Mouse (Mus musculus) myocyte (in vitro differentiated cells): ENCODE results near the gene Ube2m. TPM values are rescaled to one million over a fixed set of nuclear protein-coding genes. Genes with fewer than 3 reads are reported as not detected.
"Not testable (repeated sequence)": the region's sequence is repeated elsewhere in the genome, so short reads cannot be mapped to it uniquely, and the experiment has no call there.

Experiments
- H3K27me3 ChIP-seq: one replicate; pipeline ENCODE4 v1.6.1; 2011; ENCODE audit not compliant: control insufficient read depth, insufficient read depth, insufficient read length
- H3K36me3 ChIP-seq: one replicate; pipeline ENCODE4 v1.6.1; 2011; ENCODE audit not compliant: control insufficient read depth, insufficient read depth
- H3K4me2 ChIP-seq: one replicate; pipeline ENCODE4 v1.6.1; 2011; ENCODE audit warnings: low read depth, control low read depth
- H3K4me3 ChIP-seq: one replicate; pipeline ENCODE4 v1.5.1; 2011; ENCODE audit warnings: mild to moderate bottlenecking, control low read depth, moderate library complexity
- H3K79me2 ChIP-seq: one replicate; pipeline ENCODE4 v1.6.1; 2011; ENCODE audit not compliant: control insufficient read depth, insufficient read depth
- H3ac ChIP-seq: one replicate; pipeline ENCODE4 v1.6.1; 2011; ENCODE audit not compliant: control insufficient read depth, insufficient read length
- CEBPB ChIP-seq: IDR thresholded peaks from 2 replicates; pipeline ENCODE4 v1.6.1; 2011; ENCODE audit warnings: mild to moderate bottlenecking, moderate library complexity; ENCODE audit not compliant: poor library complexity, insufficient read depth, severe bottlenecking
- E2F4 ChIP-seq: IDR thresholded peaks from one replicate; pipeline ENCODE4 v1.6.1; 2011; ENCODE audit warnings: mild to moderate bottlenecking, control low read depth, moderate library complexity; ENCODE audit not compliant: insufficient read depth
- MAX ChIP-seq: IDR thresholded peaks from one replicate; pipeline ENCODE4 v1.6.1; 2011; ENCODE audit warnings: low read depth, mild to moderate bottlenecking, control low read depth
- MYOD1 ChIP-seq, 3 experiments: IDR thresholded peaks; one replicate each; pipeline ENCODE4 v1.6.1; 2011; ENCODE audit warnings: control low read depth in 2 of 3, low read depth in 2 of 3, mild to moderate bottlenecking in 2 of 3, moderate library complexity in 1 of 3; ENCODE audit not compliant: insufficient read length in 2 of 3, control insufficient read depth in 1 of 3
- MYOG ChIP-seq, 3 experiments: IDR thresholded peaks; one replicate each; pipeline ENCODE4 v1.6.1; 2011; ENCODE audit warnings: control low read depth in 2 of 3, low read depth in 2 of 3, mild to moderate bottlenecking in 2 of 3; ENCODE audit not compliant: insufficient read length in 2 of 3, control insufficient read depth in 1 of 3, insufficient read depth in 1 of 3
- POLR2A ChIP-seq: IDR thresholded peaks from one replicate; pipeline ENCODE4 v1.6.1; 2011; ENCODE audit warnings: low read depth, mild to moderate bottlenecking, control low read depth, moderate library complexity; ENCODE audit not compliant: insufficient read length
- POLR2AphosphoS2 ChIP-seq: IDR thresholded peaks from one replicate; pipeline ENCODE4 v1.6.1; 2011; ENCODE audit warnings: low read depth, control low read depth; ENCODE audit not compliant: insufficient read length
- REST ChIP-seq: IDR thresholded peaks from one replicate; pipeline ENCODE4 v1.6.1; 2011; ENCODE audit warnings: mild to moderate bottlenecking, control low read depth, moderate library complexity; ENCODE audit not compliant: insufficient read depth, insufficient read length
- SRF ChIP-seq: IDR thresholded peaks from one replicate; pipeline ENCODE4 v1.6.1; 2011; ENCODE audit warnings: low read depth; ENCODE audit not compliant: control insufficient read depth, insufficient read length
- TCF12 ChIP-seq: IDR thresholded peaks from one replicate; pipeline ENCODE4 v1.6.1; 2011; ENCODE audit warnings: mild to moderate bottlenecking, control low read depth; ENCODE audit not compliant: poor library complexity, insufficient read depth, severe bottlenecking
- TCF3 ChIP-seq: IDR thresholded peaks from one replicate; pipeline ENCODE4 v1.6.1; 2011; ENCODE audit warnings: low read depth, control low read depth; ENCODE audit not compliant: insufficient read length
- USF1 ChIP-seq: IDR thresholded peaks from one replicate; pipeline ENCODE4 v1.6.1; 2011; ENCODE audit warnings: low read depth, mild to moderate bottlenecking, control low read depth, moderate library complexity
- polyA plus RNA-seq: library from polyadenylated mRNA; unstranded; fragments of >200 nt; fragmentation: generic; extraction: Trizol; gene quantifications from one replicate; pipeline ENCODE4 v1.2.1, GENCODE M21; 2012; ENCODE audit warnings: missing spikeins

Gene Ube2m
- polyA plus RNA-seq: 227 TPM

DNA sequence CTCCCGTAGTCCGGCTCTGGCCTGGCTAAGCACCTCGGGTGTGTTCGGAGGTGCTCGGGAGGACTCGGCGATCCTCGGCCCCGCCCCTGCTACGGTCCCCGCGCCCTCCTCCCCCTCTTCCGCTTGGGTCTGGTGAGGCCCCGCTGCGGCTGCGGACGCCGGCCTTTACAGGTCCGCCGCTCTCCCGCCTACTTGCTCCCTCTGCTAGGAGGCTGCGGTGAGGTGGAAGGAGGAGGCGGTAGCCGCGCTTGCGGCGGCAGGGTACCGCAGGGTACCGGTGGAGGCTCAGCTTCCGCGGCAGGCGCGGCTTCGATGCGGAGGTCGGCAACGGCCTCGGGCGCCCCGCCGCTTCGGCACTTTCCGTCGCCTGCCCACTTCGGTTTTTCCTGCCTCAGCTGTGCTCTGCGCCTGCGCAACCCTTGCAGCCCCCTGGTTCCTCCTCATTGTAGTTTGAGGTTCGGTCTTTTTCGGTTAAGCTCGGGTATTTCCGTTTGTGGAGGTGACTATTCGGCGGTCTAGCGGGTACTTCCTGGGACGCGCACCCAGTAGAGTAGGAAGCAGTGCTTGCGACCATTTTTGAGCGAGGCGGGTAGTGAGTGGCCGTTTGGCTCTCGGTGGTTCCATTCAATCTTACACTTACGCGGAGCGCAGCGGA lies at the start of gene Ube2m:
Gene Ube2m, minus strand, starts transcription at position 375 of the 655 bp plus-strand sequence.
- Histone ChIP-seq H3K4me2 (peak within 1 kb of the TSS; percentile 92), H3K4me3 (peak within 1 kb of the TSS; percentile 90), H3K27me3 (no peaks in the 10 kb centered on the region), H3K79me2 (peaks cover 21% of the 10 kb centered on the region), H3K36me3 (peaks cover 8% of the 10 kb centered on the region), H3ac (peak within 1 kb of the TSS; percentile 93)
- TF ChIP-seq MYOG (IDR thresholded peaks at IDR 0.05; ENCODE audit: control insufficient read depth in 1 of 3, insufficient read depth in 1 of 3, insufficient read length in 2 of 3, low read depth in 2 of 3): peak in 1 of 3 experiments; percentile 23
- TF ChIP-seq POLR2A: peak; percentile 96
- TF ChIP-seq MYOD1 (IDR thresholded peaks at IDR 0.05; ENCODE audit: control insufficient read depth in 1 of 3, insufficient read length in 2 of 3, low read depth in 2 of 3): peak in 1 of 3 experiments; percentile 32
- no peak for TF ChIP-seq TCF3
- peak; percentile 86 for TF ChIP-seq POLR2AphosphoS2

DNA sequence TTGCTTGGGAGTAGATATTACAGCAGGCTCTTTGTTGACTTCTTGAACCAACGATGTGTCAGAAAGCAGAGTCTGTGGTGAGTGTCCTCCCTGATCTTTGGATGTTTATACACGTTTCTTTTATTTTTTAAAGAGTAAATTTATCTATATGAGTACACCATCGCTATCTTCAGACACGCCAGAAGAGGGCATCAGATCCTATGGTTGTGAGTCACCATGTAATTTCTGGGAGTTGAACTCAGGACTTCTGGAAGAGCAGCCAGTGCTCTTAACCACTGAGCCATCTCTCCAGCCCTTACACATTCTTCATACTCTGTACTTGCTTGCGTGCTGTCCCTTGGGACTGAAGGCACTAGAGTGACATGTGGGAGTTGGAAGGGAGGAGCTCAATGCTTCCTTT lies 34.2 kb upstream of the Ube2m start:
- H3ac ChIP-seq: no peak overlapping the region
- no peak for TF ChIP-seq REST
- no peak for TF ChIP-seq USF1
- TF ChIP-seq MYOG (IDR thresholded peaks at IDR 0.05; ENCODE audit: control insufficient read depth in 1 of 3, insufficient read depth in 1 of 3, insufficient read length in 2 of 3, low read depth in 2 of 3): no peak
- TF ChIP-seq TCF3: no peak
- no peak for TF ChIP-seq POLR2AphosphoS2
- TF ChIP-seq POLR2A: no peak
- no peak for TF ChIP-seq SRF
- no peak overlapping the region for H3K4me2 ChIP-seq
- H3K4me3 ChIP-seq: no peak overlapping the region
- no peaks in the 10 kb centered on the region for H3K79me2 ChIP-seq
- no peaks in the 10 kb centered on the region for H3K36me3 ChIP-seq
- no peaks in the 10 kb centered on the region for H3K27me3 ChIP-seq

DNA sequence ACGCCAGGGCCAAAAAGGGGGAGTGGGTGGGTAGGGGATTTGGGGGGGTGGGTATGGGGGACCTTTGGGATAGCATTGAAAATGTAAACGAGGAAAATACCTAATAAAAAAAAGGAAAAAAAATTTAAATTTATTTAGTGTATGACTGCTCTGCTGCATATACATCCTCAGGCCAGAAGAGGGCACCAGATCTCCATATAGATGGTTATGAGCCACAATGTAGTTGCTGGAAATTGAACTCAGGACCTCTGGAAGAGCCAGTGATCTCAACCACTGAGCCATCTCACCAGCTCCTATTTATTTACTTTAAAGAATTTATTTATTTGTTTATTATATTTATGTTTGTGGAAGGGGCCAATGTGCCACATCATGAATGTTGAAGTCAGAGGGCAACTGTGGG lies 25.3 kb upstream of the Ube2m start:
- not testable (repeated sequence) for H3K27me3 ChIP-seq, H3K36me3 ChIP-seq, H3K4me3 ChIP-seq, H3ac ChIP-seq, H3K4me2 ChIP-seq, H3K79me2 ChIP-seq

DNA sequence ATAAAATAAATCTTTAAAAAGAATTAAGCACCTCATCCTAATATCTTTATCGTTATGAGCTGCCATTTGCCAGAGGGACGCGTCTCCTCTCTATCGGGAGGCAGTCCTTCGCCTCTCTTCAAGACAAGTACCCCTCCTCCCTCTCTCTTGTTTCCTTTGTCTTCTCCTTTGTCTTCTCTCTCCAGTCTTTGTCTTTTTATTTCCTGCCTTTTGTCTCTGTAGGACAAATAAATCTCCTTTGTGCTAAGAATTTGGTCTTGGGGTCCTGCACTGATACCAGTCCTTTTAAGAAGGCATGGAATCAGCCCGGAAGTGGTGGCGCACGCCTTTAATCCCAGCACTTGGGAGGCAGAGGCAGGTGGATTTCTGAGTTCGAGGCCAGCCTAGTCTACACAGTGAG lies 21.5 kb upstream of the Ube2m start:
- Histone ChIP-seq H3K36me3 (no peaks in the 10 kb centered on the region), H3K4me2 (no peak overlapping the region), H3K79me2 (no peaks in the 10 kb centered on the region), H3K4me3 (no peak overlapping the region), H3ac (no peak overlapping the region), H3K27me3 (no peaks in the 10 kb centered on the region)
- TF ChIP-seq TCF12 (no peak), CEBPB (no peak), MYOD1 (IDR thresholded peaks at IDR 0.05; ENCODE audit: control insufficient read depth in 1 of 3, insufficient read length in 2 of 3, low read depth in 2 of 3) (no peak), POLR2A (no peak), MAX (no peak), MYOG (IDR thresholded peaks at IDR 0.05; ENCODE audit: control insufficient read depth in 1 of 3, insufficient read depth in 1 of 3, insufficient read length in 2 of 3, low read depth in 2 of 3) (no peak), USF1 (no peak)

DNA sequence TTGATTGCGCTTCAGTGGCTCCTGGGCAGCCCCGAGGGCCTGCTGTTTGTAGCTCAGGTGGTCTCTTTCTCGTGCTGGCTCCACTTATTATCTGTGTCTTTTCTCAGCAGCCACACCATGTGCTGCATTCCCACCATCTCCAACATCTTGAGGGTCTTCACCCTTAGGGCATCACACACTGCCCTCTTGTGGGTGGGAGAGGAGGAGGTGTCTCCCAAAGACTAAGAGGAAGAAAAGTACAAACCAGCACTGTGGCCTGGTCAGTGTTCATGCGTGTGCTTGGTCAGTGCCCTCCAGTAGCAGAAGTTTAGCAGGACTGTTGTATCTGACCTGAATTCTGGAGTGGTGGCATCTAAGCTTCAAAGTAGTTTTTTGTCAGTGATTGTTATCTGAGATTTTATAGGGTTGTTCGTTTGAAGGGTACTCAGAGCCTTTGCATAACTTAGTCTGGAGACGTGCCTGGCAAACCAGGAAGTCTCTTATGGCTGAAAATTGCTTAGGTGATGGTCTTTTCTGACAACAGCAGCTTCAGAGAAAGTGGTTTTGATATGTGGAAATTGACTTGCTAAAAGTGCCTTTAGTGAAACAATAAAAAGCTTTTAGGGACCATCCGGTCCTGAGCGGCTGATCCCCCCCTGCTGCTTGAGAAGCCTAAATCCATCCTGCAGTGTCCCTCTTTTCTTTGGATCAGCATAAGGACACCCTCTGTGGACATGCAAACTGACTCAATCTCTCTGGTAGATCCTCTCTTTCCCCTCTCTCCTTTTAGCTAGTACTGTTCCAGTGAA lies 19.0 kb upstream of the Ube2m start:
- no peaks in the 10 kb centered on the region for H3K36me3 ChIP-seq
- H3K79me2 ChIP-seq: no peaks in the 10 kb centered on the region
- H3ac ChIP-seq: no peak overlapping the region
- TF ChIP-seq TCF12 (no peak), CEBPB (no peak), MYOD1 (IDR thresholded peaks at IDR 0.05; ENCODE audit: control insufficient read depth in 1 of 3, insufficient read length in 2 of 3, low read depth in 2 of 3) (no peak), POLR2AphosphoS2 (no peak), SRF (no peak), POLR2A (no peak), E2F4 (no peak), REST (no peak), TCF3 (no peak), MYOG (IDR thresholded peaks at IDR 0.05; ENCODE audit: control insufficient read depth in 1 of 3, insufficient read depth in 1 of 3, insufficient read length in 2 of 3, low read depth in 2 of 3) (no peak), USF1 (no peak), MAX (no peak)
- H3K4me3 ChIP-seq: no peak overlapping the region
- no peak overlapping the region for H3K4me2 ChIP-seq
- H3K27me3 ChIP-seq: no peaks in the 10 kb centered on the region
